Mouse (Mus musculus): Measurements from ENCODE around the gene Tmem178.

Tmem178 gene

GRCm38 (mm10) chr17:81004454-81004853 lies 60.0 kb downstream of the Tmem178 start:
- TF ChIP-seq GATA4 (IDR thresholded peaks at IDR 0.05; ENCODE audit: insufficient replicate concordance, low read length), result no peak

GRCm38 (mm10) chr17:81005292-81005691 lies 60.9 kb downstream of the Tmem178 start:
- TF ChIP-seq GATA4 (IDR thresholded peaks at IDR 0.05; ENCODE audit: insufficient replicate concordance, low read length), result no peak

GRCm38 (mm10) chr17:81009112-81009511 lies 64.7 kb downstream of the Tmem178 start:
- no peak for TF ChIP-seq GATA4 (IDR thresholded peaks at IDR 0.05; ENCODE audit: insufficient replicate concordance, low read length)

- no peak for TF ChIP-seq GATA4 (IDR thresholded peaks at IDR 0.05; ENCODE audit: insufficient replicate concordance, low read length)
Measured at GRCm38 (mm10) chr17:81010199-81010598, 65.8 kb downstream of the Tmem178 start.

GRCm38 (mm10) chr17:81010844-81011685 lies 66.6 kb downstream of the Tmem178 start:
- TF ChIP-seq GATA4 (IDR thresholded peaks at IDR 0.05; ENCODE audit: insufficient replicate concordance, low read length), result no peak

- peak; percentile 60; the same call in 1 of the 2 replicates for TF ChIP-seq GATA4 (IDR thresholded peaks at IDR 0.05; ENCODE audit: insufficient replicate concordance, low read length)
Measured at GRCm38 (mm10) chr17:81015814-81016447, 71.5 kb downstream of the Tmem178 start.

GRCm38 (mm10) chr17:81017132-81017531 lies 72.7 kb downstream of the Tmem178 start:
- no peak for TF ChIP-seq GATA4 (IDR thresholded peaks at IDR 0.05; ENCODE audit: insufficient replicate concordance, low read length)

GRCm38 (mm10) chr17:81027331-81027730 lies 82.9 kb downstream of the Tmem178 start:
- TF ChIP-seq GATA4 (IDR thresholded peaks at IDR 0.05; ENCODE audit: insufficient replicate concordance, low read length), result no peak

GRCm38 (mm10) chr17:81031830-81032442 lies 87.5 kb downstream of the Tmem178 start:
- TF ChIP-seq GATA4 (IDR thresholded peaks at IDR 0.05; ENCODE audit: insufficient replicate concordance, low read length), result no peak

GRCm38 (mm10) chr17:81032957-81033356 lies 88.5 kb downstream of the Tmem178 start:
- TF ChIP-seq GATA4 (IDR thresholded peaks at IDR 0.05; ENCODE audit: insufficient replicate concordance, low read length), result no peak

GRCm38 (mm10) chr17:81035354-81035753 lies 90.9 kb downstream of the Tmem178 start:
- TF ChIP-seq GATA4 (IDR thresholded peaks at IDR 0.05; ENCODE audit: insufficient replicate concordance, low read length), result no peak

- TF ChIP-seq GATA4 (IDR thresholded peaks at IDR 0.05; ENCODE audit: insufficient replicate concordance, low read length), result no peak
Measured at GRCm38 (mm10) chr17:81038707-81039408, 94.4 kb downstream of the Tmem178 start.

GRCm38 (mm10) chr17:81041662-81042061 lies 97.2 kb downstream of the Tmem178 start:
- TF ChIP-seq GATA4 (IDR thresholded peaks at IDR 0.05; ENCODE audit: insufficient replicate concordance, low read length), result no peak

GRCm38 (mm10) chr17:81044356-81044755 lies 99.9 kb downstream of the Tmem178 start:
- TF ChIP-seq GATA4 (IDR thresholded peaks at IDR 0.05; ENCODE audit: insufficient replicate concordance, low read length), result no peak

- TF ChIP-seq GATA4 (IDR thresholded peaks at IDR 0.05; ENCODE audit: insufficient replicate concordance, low read length), result peak; percentile 23; the same call in 1 of the 2 replicates
Measured at GRCm38 (mm10) chr17:81045115-81045514, 100.7 kb downstream of the Tmem178 start.
